Mouse (Mus musculus): ENCODE results near the gene Cst8. TPM values are rescaled to one million over a fixed set of nuclear protein-coding genes. Genes with fewer than 3 reads are reported as not detected.
A peak's percentile ranks its signal among the peaks of the same experiment; 100 is the strongest.
"Not testable (repeated sequence)": the region's sequence is repeated elsewhere in the genome, so short reads cannot be mapped to it uniquely, and the experiment has no call there.

Gene Cst8
- total RNA-seq (2021), result under 1 TPM in 1 of 2 experiments, not detected in 1; 0.37 TPM

DNA sequence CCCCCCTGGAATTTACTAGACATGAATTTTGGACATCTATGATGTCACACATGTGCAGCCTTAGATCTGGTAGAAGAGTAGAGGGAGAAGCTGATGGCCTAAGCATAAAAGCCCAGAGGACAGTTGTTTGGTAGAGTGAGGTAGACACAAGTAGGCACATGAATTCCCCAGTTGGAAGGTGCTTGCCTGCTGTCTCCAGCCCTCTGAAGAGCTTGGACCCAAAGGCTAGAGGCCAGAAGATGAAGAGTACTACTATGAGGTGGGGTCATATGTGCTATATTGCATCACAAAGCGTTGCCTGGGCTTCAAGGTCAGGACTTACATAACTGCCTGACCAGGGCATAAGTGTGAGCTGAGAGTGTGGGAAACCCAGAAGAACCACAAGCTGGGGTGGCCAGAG, at the start of gene Cst8:
Gene Cst8, plus strand, starts transcription at position 301 of the 400 bp plus-strand sequence.
- no peak for DNase-seq (ENCODE audit: extremely low spot score in 1 of 2, low spot score in 1 of 2)

- DNase-seq (ENCODE audit: extremely low spot score in 1 of 2, low spot score in 1 of 2), result no peak
Measured at GRCm38 (mm10) chr2:148750058-148750457, 48.5 kb upstream of the Cst8 start, which contains the start of gene Cstl1. Cstl1 (plus strand) TSS chr2:148750358.

GRCm38 (mm10) chr2:148751893-148752813, 46.4 kb upstream of the Cst8 start:
- peak; percentile 42 to 73 for DNase-seq (ENCODE audit: extremely low spot score in 1 of 2, low spot score in 1 of 2)

GRCm38 (mm10) chr2:148754310-148754846, 44.2 kb upstream of the Cst8 start:
- DNase-seq (ENCODE audit: extremely low spot score in 1 of 2, low spot score in 1 of 2), result no peak

DNA sequence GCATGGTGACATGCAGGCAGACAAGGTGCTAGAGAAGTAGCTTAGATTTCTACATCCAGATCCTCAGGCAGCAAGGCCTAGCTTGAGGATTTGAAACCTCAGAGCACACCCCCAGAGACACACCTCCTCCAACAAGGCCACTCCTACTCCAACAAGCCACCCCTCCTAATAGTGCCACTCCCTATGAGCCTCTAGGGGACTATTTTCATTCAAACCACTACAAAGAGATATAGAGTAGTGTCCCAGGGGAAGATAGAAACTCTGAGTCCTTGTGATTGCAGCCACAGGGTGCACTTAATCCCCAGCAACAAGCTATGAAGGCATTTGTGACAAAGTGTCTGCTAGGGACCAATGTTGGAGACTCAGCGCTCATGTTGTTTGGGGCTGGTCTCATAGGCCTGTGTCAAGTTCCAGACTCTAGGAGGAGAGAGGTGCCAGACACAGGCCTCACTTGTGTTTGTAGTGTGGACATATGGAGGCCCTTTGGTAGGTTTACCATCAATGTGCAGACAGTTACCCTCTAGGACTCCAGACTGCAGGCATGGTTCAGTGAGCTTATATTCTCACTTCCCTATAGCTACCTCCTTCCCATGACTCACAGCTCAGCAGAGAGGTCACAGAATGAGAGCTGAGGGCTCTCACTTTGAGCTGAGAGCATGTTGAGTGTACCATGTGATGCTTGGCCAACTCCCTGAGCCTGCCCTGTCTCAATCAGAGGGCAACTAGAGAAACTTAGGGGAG, 34.8 kb upstream of the Cst8 start:
- no peak for DNase-seq (ENCODE audit: extremely low spot score in 1 of 2, low spot score in 1 of 2)

- not testable (repeated sequence) for DNase-seq (ENCODE audit: extremely low spot score in 1 of 2, low spot score in 1 of 2)
Measured at GRCm38 (mm10) chr2:148771397-148771796, 27.2 kb upstream of the Cst8 start, which contains the start of gene Cst11. Cst11 (minus strand) TSS chr2:148771497.

DNA sequence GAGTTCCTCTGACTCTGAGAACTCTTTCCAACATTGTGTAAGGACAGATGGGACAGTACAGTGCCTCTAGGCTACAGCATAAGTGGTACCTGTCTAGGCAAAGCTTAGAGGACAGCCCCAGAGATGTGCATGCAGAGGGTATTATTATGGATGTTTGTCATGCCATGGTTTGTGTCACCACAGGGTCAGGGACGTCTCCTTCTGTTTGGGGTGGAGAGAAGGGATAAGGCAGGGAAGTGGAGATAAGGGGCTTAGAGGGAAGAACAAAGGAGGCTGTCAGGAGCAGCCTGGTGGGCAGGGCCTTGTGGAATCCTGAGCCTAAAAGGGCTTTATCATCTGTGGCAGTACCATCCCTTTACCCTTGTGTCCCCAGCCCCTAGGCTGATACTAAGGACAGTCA, 16.9 kb upstream of the Cst8 start, which contains the start of gene 8030411F24Rik:
Gene 8030411F24Rik, plus strand, starts transcription at position 301 of the 400 bp plus-strand sequence.
- no peak for DNase-seq (ENCODE audit: extremely low spot score in 1 of 2, low spot score in 1 of 2)

- DNase-seq (ENCODE audit: extremely low spot score in 1 of 2, low spot score in 1 of 2), result no peak
Measured at GRCm38 (mm10) chr2:148789142-148789541, 9.4 kb upstream of the Cst8 start, which contains the start of gene Cst12. Cst12 (plus strand) TSS chr2:148789361.

- DNase-seq (ENCODE audit: extremely low spot score in 1 of 2, low spot score in 1 of 2), result peak in 1 of 2 experiments; percentile 10
Measured at GRCm38 (mm10) chr2:148801491-148801921, 2.9 kb downstream of the Cst8 start.

GRCm38 (mm10) chr2:148806696-148807095, 8.1 kb downstream of the Cst8 start:
- no peak for DNase-seq (ENCODE audit: extremely low spot score in 1 of 2, low spot score in 1 of 2)

GRCm38 (mm10) chr2:148819909-148820308, 21.3 kb downstream of the Cst8 start, which contains the start of gene Cst13:
Cst13 (plus strand) TSS chr2:148820081.
- DNase-seq (ENCODE audit: extremely low spot score in 1 of 2, low spot score in 1 of 2), result no peak

GRCm38 (mm10) chr2:148825986-148826385, 27.4 kb downstream of the Cst8 start:
- DNase-seq (ENCODE audit: extremely low spot score in 1 of 2, low spot score in 1 of 2), result no peak

- DNase-seq (ENCODE audit: extremely low spot score in 1 of 2, low spot score in 1 of 2), result no peak
Measured at GRCm38 (mm10) chr2:148834912-148835311, 36.3 kb downstream of the Cst8 start, which contains the start of gene Cst9. Cst9 (plus strand) TSS chr2:148835147.

- DNase-seq (ENCODE audit: extremely low spot score in 1 of 2, low spot score in 1 of 2), result no peak
Measured at GRCm38 (mm10) chr2:148838075-148838777, 39.6 kb downstream of the Cst8 start.

GRCm38 (mm10) chr2:148839224-148839623, 40.6 kb downstream of the Cst8 start:
- no peak for DNase-seq (ENCODE audit: extremely low spot score in 1 of 2, low spot score in 1 of 2)

- DNase-seq (ENCODE audit: extremely low spot score in 1 of 2, low spot score in 1 of 2), result peak; percentile 68 to 87
Measured at GRCm38 (mm10) chr2:148851116-148851906, 52.7 kb downstream of the Cst8 start.

Measured in layer of hippocampus, postnatal 25 days (tissue).